Mouse (Mus musculus) lung, embryonic 16.5 days (tissue): ENCODE measurements around the gene Commd7. TPM values are rescaled to one million over a fixed set of nuclear protein-coding genes. Genes with fewer than 3 reads are reported as not detected.
A peak's percentile ranks its signal among the peaks of the same experiment; 100 is the strongest.

ENCODE experiments used
- ATAC-seq: fragments of 200-750 bp; cut with Nextera tagmentation; 2 replicates; pipeline ENCODE4 v1.8.0; 2017; ENCODE audit warnings: low read depth, mild to moderate bottlenecking, moderate library complexity
- H3K27ac ChIP-seq: fragments of 300-500 bp; sonication (generic); 2 replicates; pipeline ENCODE4 v1.5.1; 2014; ENCODE audit warnings: mild to moderate bottlenecking, control low read depth, low read length
- H3K27me3 ChIP-seq: fragments of 300-500 bp; sonication (generic); 2 replicates; pipeline ENCODE4 v1.6.1; 2014; ENCODE audit warnings: low read depth, low read length, mixed read lengths; ENCODE audit not compliant: control insufficient read depth, insufficient read depth
- H3K36me3 ChIP-seq: fragments of 300-500 bp; sonication (generic); 2 replicates; pipeline ENCODE4 v1.6.1; 2014; ENCODE audit warnings: low read length; ENCODE audit not compliant: control insufficient read depth, insufficient read depth
- H3K4me1 ChIP-seq: fragments of 300-500 bp; sonication (generic); replicated peaks from 2 replicates; pipeline ENCODE4 v1.6.1; 2014; ENCODE audit warnings: low read length, mixed read lengths; ENCODE audit not compliant: control insufficient read depth, insufficient read depth
- H3K4me2 ChIP-seq: fragments of 300-500 bp; sonication (generic); 2 replicates; pipeline ENCODE4 v1.6.1; 2014; ENCODE audit warnings: low read depth, low read length, control low read depth
- H3K4me3 ChIP-seq: fragments of 300-500 bp; sonication (generic); 2 replicates; pipeline ENCODE4 v1.5.1; 2014; ENCODE audit warnings: mild to moderate bottlenecking, low read length, control low read depth
- H3K9ac ChIP-seq: fragments of 300-500 bp; sonication (generic); 2 replicates; pipeline ENCODE4 v1.6.1; 2014; ENCODE audit warnings: low read length, control low read depth
- H3K9me3 ChIP-seq: fragments of 300-500 bp; sonication (generic); 2 replicates; pipeline ENCODE4 v1.6.1; 2016; ENCODE audit warnings: low read length; ENCODE audit not compliant: control insufficient read depth
- WGBS: fragments of 180-500 bp; shearing (Covaris S2); extraction: QIAGEN DNeasy Blood & Tissue Kit; methylation state at CpG from one replicate; pipeline ENCODE4 v1.1.7; 2014; 5-methylcytosine and 5-hydroxymethylcytosine counted together
- polyA plus RNA-seq: library from polyadenylated mRNA; unstranded; fragments of >200 nt; fragmentation: Nextera tagmentation; extraction: Ambion mirVana; gene quantifications from 2 replicates; pipeline ENCODE4 v1.2.1, GENCODE M21; 2015

The Commd7 gene
- polyA plus RNA-seq, 1 experiment from 2014 or later = 81.0 TPM

DNA sequence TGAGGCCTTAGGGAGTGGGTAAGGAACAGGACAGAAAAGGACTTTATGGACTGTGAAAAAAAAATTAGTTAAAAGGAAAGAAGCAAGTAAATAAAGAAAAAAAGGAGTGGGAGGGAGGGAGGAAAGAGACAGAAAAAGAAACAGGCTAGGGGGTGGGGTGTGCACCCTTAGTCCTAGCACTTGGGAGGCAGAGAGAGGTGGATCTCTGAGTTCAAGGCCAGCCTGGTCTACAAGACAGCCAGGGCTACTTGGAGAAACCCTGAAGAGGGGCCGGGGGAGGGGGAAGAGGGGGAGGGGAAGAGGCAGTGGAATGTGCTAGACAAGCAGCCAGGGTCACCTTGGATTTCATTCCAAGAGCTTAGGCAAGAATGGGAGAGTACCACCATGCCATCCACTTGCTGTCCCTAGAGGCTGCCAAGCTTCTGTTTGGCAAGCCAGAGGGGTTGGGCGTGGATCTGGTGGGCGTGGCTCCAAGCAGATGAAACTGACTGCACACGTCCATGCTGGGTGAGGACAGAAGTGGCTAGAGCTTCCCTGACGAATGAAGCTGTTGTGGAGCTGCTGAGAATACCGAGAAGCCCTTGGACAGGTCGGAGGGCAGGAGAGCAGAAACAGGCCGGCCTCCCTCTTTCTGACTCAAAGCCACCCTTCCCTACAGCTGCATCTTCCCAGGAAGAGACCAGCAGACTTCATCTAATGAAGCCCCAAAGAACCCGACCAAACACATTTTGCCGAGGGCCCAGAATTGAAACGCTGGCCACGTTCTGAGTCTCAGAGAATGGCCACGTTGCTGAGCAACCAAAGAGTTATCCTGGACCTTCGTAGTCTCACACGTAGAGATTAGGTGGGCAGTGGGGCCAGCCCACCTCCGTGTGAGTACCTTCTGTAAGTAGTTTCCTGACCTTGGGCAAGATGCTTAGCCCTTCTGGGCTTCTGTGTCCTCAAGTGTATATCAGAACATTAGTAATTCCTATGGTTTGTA, 31.6 kb downstream of the Commd7 start:
- Histone ChIP-seq H3K27ac (peak overlapping the region; percentile 43; the same call in 1 of the 2 replicates), H3K9ac (no peak overlapping the region)
- ATAC-seq = peak; percentile 70

DNA sequence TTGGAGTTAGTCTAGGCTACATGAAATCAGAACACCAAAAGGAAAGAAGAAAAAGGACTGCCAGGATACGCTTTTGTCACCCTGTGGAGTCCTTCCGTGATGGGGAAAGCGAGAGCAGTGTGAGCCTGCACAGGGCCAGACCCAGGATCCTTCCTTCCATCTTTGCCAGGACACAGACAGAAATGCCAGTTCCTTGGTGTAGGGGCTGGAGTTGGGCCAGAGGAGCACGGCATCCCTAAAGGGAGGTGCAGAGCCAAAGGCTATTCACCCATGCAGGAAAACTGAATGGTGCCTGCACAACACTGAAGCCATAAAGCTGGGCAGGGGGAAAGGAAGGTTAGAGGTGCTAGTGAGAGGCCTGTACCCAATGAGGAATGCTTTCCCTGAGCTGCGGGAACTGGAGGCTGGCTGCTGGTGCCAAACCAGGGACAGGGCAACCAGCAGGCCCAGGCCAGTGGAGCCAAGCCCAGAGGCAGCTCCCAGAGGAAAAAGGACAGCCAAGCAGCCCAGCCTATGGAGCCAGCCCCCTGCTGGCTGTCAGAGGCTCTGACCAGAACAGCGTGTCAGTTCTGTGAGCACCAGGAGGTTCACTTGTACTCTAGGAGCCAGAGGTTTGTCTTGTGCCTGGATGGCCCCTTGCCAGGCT, 32.4 kb downstream of the Commd7 start:
- peak; percentile 87 for ATAC-seq
- Histone ChIP-seq H3K4me1 (peaks cover 5% of the 10 kb centered on the region), H3K4me2 (no peak overlapping the region), H3K4me3 (no peak overlapping the region), H3K27ac (peak overlapping the region; percentile 43; the same call in 1 of the 2 replicates), H3K9ac (no peak overlapping the region), H3K9me3 (no peaks in the 10 kb centered on the region), H3K36me3 (no peaks in the 10 kb centered on the region), H3K27me3 (no peaks in the 10 kb centered on the region)
- 54% methylated on average over 6 of the region's 6 CpGs for WGBS

More for the DNA sequence above, 31.6 kb downstream of the Commd7 start:
- Histone ChIP-seq H3K36me3 (no peaks in the 10 kb centered on the region), H3K9me3 (no peaks in the 10 kb centered on the region), H3K4me2 (no peak overlapping the region), H3K4me3 (no peak overlapping the region), H3K27me3 (no peaks in the 10 kb centered on the region), H3K4me1 (peaks cover 5% of the 10 kb centered on the region)
- WGBS = 37% methylated on average over 16 of the region's 16 CpGs

DNA sequence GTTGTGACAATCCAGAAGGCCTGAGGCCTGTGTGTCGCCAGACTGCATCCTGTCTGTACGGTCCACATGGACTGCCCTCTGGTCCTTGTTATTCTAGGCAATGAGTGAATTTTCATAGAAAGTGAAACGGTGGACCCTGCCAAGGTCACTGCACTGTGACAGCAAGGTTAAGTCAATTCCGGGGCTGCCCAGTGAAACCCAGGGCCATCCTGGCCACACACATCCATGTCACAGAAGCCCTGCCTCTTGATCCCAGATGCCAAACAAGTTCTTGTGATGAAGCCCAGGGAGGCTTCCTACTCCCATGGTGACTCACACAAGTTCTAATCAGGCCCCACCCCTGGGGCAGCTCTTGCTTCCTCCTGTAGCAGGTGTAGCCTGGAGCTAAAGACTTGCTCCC, 35.0 kb downstream of the Commd7 start:
- WGBS = 71% methylated on average over 4 of the region's 4 CpGs
- H3K4me2 ChIP-seq = no peak overlapping the region
- H3K9ac ChIP-seq = no peak overlapping the region
- no peaks in the 10 kb centered on the region for H3K9me3 ChIP-seq
- H3K4me1 ChIP-seq = peaks cover 5% of the 10 kb centered on the region
- no peak for ATAC-seq
- no peaks in the 10 kb centered on the region for H3K36me3 ChIP-seq
- no peaks in the 10 kb centered on the region for H3K27me3 ChIP-seq
- H3K4me3 ChIP-seq = no peak overlapping the region
- no peak overlapping the region for H3K27ac ChIP-seq

DNA sequence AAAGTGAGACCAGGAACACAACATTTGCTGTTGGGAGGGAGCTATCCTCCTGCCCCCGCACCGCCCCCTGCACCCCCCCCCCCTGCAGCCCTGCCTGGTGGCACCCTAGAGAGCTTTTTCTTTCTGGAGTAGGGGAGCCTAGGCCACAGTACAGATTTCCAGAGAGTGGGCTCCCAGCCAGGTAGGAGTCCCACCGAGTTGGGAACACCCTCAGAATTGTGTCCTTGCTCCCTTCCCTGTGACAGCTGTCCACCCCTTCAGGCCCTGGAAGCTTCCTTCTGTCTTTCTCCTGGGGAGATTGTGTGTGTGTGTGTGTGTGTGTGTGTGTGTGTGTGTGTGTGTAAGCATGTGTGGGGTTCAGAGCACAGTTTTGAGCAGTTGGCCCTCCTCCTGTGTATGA, 35.6 kb downstream of the Commd7 start:
- Histone ChIP-seq H3K27me3 (no peaks in the 10 kb centered on the region), H3K9me3 (no peaks in the 10 kb centered on the region), H3K36me3 (no peaks in the 10 kb centered on the region), H3K27ac (no peak overlapping the region), H3K4me1 (peaks cover 5% of the 10 kb centered on the region), H3K4me2 (no peak overlapping the region), H3K4me3 (no peak overlapping the region), H3K9ac (no peak overlapping the region)
- ATAC-seq = no peak
- 68% methylated on average over 3 of the region's 3 CpGs for WGBS

DNA sequence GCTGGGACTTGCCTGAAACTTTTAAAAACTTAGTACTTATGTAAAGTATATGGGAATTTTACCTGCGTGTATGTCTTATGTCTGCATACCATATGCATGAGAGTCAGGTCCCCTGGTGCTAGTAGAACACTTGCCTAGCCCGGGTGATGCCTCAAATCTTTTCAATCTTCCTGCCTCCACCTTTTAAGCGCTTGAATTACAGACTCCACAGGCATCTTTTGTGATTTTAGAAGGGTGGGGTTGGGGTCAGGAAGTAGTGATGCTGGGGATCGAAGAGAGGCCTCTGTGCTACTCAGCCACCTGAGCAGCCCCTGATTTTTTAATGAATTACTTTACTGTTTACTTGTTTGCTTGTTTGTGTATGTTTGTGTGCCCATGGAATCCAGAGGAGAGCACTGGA, 37.6 kb downstream of the Commd7 start:
- no peaks in the 10 kb centered on the region for H3K27me3 ChIP-seq

DNA sequence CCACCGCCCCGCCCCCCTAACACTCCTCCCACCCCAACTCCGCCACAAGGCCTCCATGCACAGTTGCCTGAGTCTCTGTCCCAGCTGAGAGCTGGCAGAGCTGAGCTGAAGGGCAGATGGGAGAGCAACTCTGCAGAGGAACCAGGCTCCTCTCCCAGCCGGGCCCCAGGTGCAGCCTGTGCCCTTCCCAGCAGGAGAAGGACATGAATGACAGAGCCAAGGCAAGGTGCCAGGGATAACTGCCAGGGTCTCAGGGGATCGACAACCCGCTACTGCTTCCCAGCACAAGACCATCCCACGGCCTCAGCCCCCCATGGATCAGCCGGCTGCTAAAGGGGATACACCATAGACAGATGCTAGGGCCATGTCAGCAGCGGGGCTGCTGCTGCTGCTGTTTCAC, 39.4 kb downstream of the Commd7 start:
- Histone ChIP-seq H3K27me3 (no peaks in the 10 kb centered on the region), H3K27ac (no peak overlapping the region), H3K9ac (no peak overlapping the region), H3K4me1 (no peaks in the 10 kb centered on the region), H3K36me3 (no peaks in the 10 kb centered on the region), H3K4me2 (no peak overlapping the region), H3K9me3 (no peaks in the 10 kb centered on the region), H3K4me3 (no peak overlapping the region)
- ATAC-seq = no peak; the same call in 1 of the 2 replicates
- WGBS = 49% methylated on average over 9 of the region's 9 CpGs

More for the DNA sequence above, 37.6 kb downstream of the Commd7 start:
- H3K4me1 ChIP-seq = no peaks in the 10 kb centered on the region; the same call in 1 of the 2 replicates
- no peaks in the 10 kb centered on the region for H3K36me3 ChIP-seq
- no peak overlapping the region for H3K9ac ChIP-seq
- no peaks in the 10 kb centered on the region for H3K9me3 ChIP-seq
- no peak overlapping the region for H3K27ac ChIP-seq
- no peak for ATAC-seq
- H3K4me2 ChIP-seq = no peak overlapping the region
- 62% methylated on average over 4 of the region's 4 CpGs for WGBS
- no peak overlapping the region for H3K4me3 ChIP-seq

DNA sequence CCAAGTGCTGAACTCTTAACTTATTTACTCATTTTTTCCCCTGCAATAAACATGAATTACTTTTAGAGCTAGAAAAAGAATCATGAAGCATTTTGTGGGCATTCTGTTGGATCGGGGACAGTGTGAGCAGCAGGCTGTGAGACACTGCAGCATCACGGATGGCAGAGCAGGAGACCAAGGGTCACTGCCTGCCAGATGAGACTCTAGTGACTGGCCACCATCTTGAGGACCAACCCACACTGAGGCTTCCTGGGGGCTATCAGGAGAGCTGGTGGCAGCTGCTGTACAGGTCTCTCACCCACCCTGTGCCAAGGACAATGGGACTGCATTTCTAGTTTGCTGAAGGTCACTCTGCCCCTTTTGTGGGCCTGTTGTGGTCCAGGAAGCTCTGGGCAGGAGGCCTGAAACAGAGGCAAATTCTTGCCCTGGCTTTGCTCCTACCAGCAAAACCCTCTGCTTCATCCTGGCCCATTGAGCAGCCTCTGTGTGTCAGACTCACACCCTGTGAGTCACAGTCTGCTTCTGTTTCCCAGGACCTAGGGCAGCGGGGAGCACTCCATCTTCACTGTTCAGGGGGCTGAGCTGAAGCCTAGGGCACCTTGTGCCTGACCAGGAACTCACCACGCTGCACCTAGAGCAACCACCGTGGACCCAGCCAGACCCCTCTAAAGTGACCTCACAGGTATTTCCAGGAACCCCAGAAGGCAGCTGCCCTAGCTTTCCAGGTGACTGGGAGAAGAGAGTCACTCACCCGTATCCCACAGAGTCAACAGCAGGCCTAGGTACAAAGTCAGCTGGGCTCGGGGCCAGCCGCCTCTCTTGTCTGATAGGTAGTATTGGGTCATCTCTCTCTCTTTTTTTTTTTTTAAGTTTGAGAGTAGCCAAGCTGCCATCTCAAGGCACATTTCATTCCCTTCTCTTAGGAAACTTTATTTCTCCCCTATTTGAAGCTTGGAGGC, 40.2 kb downstream of the Commd7 start:
- no peak overlapping the region for H3K4me3 ChIP-seq
- ATAC-seq = no peak
- H3K9ac ChIP-seq = no peak overlapping the region
- H3K27me3 ChIP-seq = no peaks in the 10 kb centered on the region
- no peak overlapping the region for H3K27ac ChIP-seq
- H3K4me2 ChIP-seq = no peak overlapping the region
- no peaks in the 10 kb centered on the region for H3K36me3 ChIP-seq
- no peaks in the 10 kb centered on the region for H3K4me1 ChIP-seq
- no peaks in the 10 kb centered on the region for H3K9me3 ChIP-seq
- 65% methylated on average over 8 of the region's 8 CpGs for WGBS

DNA sequence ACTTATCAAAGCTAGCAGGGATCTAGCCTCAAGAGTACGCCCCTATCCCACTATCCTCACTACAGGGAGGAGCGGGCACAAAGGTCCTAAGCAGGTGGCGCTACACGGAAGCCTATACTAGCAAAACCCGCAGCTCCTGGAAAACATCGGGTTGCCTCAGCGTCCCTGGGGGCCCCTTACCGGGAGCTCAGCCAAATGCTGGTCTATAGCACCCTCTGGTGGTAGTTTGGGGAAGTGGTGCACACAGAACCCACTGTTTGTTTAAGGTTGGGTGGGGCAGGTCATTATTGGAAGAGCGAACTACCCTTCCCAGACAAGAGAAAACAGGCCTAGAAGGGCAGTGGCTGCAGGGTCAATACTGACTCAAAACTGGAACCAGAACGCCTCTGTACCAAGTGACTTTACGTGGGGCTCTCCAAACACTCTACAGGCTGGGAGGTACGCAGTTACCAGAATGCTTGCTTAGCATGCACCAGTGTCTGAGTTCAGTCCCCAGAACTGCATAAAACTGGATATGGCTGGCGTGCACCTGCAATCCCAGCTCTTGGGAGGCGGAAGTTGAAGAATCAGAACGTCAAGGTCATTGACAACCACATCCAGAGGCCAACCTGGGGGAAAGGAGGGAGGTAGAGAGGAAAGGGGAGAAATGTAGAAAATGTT, 45.9 kb downstream of the Commd7 start:
- Histone ChIP-seq H3K9me3 (no peaks in the 10 kb centered on the region), H3K4me3 (no peak overlapping the region; the same call in 1 of the 2 replicates), H3K27ac (no peak overlapping the region), H3K27me3 (no peaks in the 10 kb centered on the region), H3K36me3 (no peaks in the 10 kb centered on the region), H3K4me2 (peak overlapping the region; percentile 38), H3K9ac (no peak overlapping the region), H3K4me1 (no peaks in the 10 kb centered on the region; the same call in 1 of the 2 replicates)
- 9% methylated on average over 15 of the region's 15 CpGs for whole genome bisulfite sequencing
- peak; percentile 79 for ATAC-seq
